Mouse (Mus musculus): Measurements from ENCODE around the gene Entpd5.

Gene Entpd5

DNA sequence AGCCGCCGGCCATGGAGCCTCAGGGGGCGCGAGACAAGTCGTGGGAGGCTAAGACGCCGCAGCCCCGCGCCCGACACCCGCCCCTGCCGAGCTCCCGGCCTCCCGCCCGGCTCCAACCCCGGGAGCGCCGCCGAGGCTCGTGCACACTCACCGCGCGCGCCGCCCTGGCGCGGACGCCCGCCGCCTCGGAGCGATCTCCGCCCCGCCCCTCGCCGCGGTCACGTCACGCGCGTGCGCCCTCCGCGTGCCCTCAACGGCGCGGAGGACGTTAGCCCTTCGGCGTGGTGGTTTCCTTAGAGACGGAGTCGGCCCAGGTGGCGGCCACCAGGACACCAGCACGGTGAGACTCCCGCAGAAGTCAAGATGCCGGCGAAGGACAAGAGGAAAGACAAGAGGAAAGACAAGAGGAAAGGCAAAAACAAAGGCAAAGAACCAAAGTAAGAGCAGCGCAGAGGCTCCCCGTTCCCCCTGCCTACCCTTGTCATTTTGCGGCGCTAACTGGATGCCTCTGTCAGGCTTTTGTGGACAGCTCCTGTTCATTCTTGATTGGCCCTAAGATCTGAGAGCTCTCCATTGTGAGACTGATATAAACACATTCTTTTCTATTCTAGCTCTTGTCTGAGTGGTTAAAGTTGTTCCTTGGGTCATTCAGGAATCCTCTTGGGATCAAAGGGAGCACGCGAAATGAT, at the start of gene Entpd5, which contains the start of gene Bbof1:
Entpd5 (minus strand) TSS at position 211 of the 689 bp plus-strand sequence.
Bbof1 (plus strand) TSS at position 253 of the 689 bp plus-strand sequence.
- DNase-seq (ENCODE audit: inconsistent ontology term): peak; percentile 92

DNA sequence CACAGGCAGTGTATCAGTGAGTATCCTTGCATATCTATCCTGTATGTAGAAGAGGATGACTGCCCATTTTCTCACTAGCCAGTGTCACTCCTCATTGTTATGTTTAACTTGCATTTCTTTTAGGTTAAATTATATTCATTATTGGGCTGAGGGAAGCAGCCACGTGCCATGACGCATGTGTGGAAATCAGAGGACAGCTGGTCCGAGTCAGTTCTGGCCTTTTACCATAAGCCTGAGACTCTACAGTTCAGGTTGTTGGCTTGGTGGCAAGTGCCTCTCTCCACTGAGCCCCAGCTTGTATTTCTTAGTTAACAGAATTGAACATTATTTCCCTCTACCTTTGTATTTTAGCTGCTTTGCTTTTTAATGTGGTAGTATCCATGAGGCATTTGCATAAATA, 48.1 kb upstream of the Entpd5 start:
- no peak for DNase-seq (ENCODE audit: inconsistent ontology term)

- DNase-seq (ENCODE audit: inconsistent ontology term): no peak
Observed at GRCm38 (mm10) chr12:84451801-84452200, 43.0 kb upstream of the Entpd5 start.

GRCm38 (mm10) chr12:84450718-84451646, 42.2 kb upstream of the Entpd5 start, which contains the start of the genes Aldh6a1 and Lin52:
Gene Aldh6a1 (minus strand): TSS chr12:84451004.
Gene Lin52 (plus strand): TSS chr12:84451422.
- DNase-seq (ENCODE audit: inconsistent ontology term): peak; percentile 99

GRCm38 (mm10) chr12:84450351-84450717, 41.5 kb upstream of the Entpd5 start:
- no peak for DNase-seq (ENCODE audit: inconsistent ontology term)

GRCm38 (mm10) chr12:84449887-84450286, 41.1 kb upstream of the Entpd5 start:
- no peak for DNase-seq (ENCODE audit: inconsistent ontology term)

- DNase-seq (ENCODE audit: inconsistent ontology term): no peak
Observed at GRCm38 (mm10) chr12:84448181-84448580, 39.4 kb upstream of the Entpd5 start.

DNA sequence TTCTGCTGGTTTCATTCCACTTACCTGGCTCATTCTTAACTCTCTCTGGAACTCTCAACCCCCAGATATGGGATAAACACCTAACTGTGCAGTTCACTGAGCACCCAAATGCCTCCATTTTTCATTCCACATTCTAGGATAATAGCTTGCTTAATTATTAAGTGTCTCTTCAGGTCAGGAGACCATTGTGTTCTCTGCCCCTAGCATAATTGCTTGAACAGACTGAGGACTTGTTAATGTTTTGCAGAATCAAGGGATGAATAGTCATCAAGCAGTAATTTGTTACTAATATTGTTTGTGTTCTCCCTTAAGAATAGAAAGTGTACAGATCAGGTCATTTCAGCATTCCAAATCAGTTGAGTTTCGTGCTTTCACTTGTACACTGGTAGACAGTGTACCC, 38.6 kb upstream of the Entpd5 start:
- DNase-seq (ENCODE audit: inconsistent ontology term): no peak

DNA sequence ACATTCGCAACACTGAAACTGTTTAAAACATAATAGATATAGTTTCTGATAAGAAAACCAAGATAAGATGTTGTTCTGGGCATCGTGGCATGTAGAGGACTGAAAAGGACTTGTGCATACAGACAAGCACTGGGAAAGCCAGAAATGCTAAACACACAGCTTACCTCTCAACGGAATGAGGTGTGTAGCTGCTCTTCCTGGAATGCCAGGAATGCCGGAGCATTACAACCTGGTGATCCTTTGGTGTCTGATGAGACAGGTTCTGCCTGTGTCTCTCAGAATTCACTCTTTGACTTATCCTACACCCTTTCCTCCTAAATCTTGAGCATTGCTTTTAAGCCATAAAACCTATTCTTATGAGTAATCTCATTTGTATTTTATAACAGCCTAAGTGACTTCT, 33.7 kb upstream of the Entpd5 start:
- DNase-seq (ENCODE audit: inconsistent ontology term): no peak

- no peak for DNase-seq (ENCODE audit: inconsistent ontology term)
Observed at GRCm38 (mm10) chr12:84438697-84439096, 29.9 kb upstream of the Entpd5 start.

- no peak for DNase-seq (ENCODE audit: inconsistent ontology term)
Observed at GRCm38 (mm10) chr12:84429825-84430224, 21.0 kb upstream of the Entpd5 start.

GRCm38 (mm10) chr12:84423990-84424389, 15.2 kb upstream of the Entpd5 start:
- no peak for DNase-seq (ENCODE audit: inconsistent ontology term)

DNA sequence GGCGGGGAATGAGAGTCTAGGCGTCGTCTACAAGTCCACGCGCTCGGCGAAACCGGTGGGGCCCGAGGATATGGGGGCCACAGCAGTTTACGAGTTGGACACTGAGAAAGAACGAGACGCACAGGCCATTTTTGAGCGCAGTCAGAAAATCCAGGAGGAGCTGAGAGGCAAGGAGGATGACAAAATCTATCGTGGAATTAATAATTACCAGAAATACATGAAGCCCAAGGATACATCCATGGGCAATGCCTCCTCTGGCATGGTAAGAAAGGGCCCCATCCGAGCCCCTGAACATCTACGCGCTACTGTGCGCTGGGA, 8.7 kb upstream of the Entpd5 start:
- DNase-seq (ENCODE audit: inconsistent ontology term): no peak

- peak; percentile 87 for DNase-seq (ENCODE audit: inconsistent ontology term)
Observed at GRCm38 (mm10) chr12:84416834-84417604, 8.2 kb upstream of the Entpd5 start, which contains the start of gene Rnf113a2. Gene Rnf113a2 (plus strand): TSS chr12:84417196.

DNA sequence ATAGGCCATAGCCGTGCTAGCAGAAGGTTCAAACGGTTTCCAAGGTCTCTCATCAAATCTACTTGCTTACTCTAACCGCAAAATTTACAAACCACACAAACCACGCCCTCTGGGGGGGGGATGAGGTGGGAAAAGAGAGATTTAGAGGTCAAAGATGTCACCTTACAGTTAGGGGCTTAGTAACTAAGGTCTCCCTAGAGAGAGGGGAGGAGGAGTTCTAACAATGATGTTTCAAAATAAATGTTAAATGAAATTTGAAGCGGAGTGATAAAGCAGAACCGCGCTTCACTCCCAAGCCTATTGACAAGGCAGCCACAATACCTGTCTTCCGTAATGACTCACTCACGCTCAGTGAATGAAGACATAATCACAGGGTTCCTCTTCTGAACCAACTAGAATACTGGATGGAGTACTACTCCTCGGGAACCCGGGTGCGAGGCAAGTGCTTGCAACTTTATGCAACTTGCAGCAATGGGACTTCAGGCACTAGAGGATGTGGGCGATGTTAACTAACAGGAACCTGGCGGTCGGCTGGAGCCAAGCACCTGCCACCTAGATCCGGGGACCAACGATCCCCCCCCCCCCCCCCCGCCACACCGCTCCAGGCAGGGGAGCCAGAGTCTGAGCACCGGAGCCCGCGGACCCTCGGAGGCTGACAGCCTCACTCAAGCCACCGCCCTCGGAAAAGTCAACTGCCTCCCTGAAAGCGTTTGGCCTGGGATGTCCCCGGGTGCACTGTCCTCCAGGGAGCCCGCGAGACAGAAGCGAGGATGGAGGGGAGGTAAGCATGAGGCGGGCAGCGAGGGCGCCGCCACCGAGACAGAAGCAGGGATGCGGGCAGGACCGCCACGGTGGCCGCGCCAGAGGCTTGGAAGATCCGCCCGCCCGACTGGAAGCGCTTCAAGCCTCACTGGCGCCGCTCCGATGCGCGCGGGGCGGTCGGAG, 683 bp downstream of the Entpd5 start:
- peak; percentile 40 for DNase-seq (ENCODE audit: inconsistent ontology term)

- DNase-seq (ENCODE audit: inconsistent ontology term): no peak
Observed at GRCm38 (mm10) chr12:84407259-84407658, 1.6 kb downstream of the Entpd5 start.

- DNase-seq (ENCODE audit: inconsistent ontology term): peak; percentile 71
Observed at GRCm38 (mm10) chr12:84404541-84404940, 4.3 kb downstream of the Entpd5 start.

- DNase-seq (ENCODE audit: inconsistent ontology term): no peak
Observed at GRCm38 (mm10) chr12:84402923-84403322, 5.9 kb downstream of the Entpd5 start.

- no peak for DNase-seq (ENCODE audit: inconsistent ontology term)
Observed at GRCm38 (mm10) chr12:84400653-84401052, 8.2 kb downstream of the Entpd5 start.

DNA sequence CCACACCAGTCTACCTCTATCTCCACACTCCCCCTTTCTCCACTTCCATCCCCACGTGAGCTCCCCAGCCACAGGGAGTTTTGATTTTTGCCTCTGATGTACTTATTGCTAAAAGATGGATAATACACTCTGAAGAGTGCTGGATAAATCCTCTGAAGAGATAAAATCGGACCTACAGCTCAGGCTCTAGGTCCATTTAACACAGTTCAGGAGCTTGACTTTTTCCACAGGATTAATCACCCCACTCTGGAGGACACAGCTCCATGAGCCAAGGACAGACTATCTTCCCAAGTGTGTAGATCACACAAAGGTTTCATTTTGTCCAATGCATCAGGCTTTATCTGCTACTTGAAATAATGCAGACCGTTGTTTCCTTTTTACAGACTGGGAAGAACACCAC, 8.8 kb downstream of the Entpd5 start:
- no peak for DNase-seq (ENCODE audit: inconsistent ontology term)

GRCm38 (mm10) chr12:84399663-84400062, 9.2 kb downstream of the Entpd5 start:
- no peak for DNase-seq (ENCODE audit: inconsistent ontology term)

Data from Muller cell, postnatal 12 days (primary cell).